Mouse (Mus musculus): Measurements from ENCODE around the gene Gap43. TPM values are rescaled to one million over a fixed set of nuclear protein-coding genes. Genes with fewer than 3 reads are reported as not detected.

The Gap43 gene
- not detected for polyA plus RNA-seq (2017; shearing (Covaris generic))

GRCm38 (mm10) chr16:42340021-42340768 lies at the start of gene Gap43:
Gap43 (minus strand) TSS chr16:42340651.

All from effector memory CD4-positive, alpha-beta T cell, adult 5 months (primary cell).